Mouse (Mus musculus): ENCODE data around the gene U2af1. TPM values are rescaled to one million over a fixed set of nuclear protein-coding genes. Genes with fewer than 3 reads are reported as not detected.
"Not testable (repeated sequence)": the region's sequence is repeated elsewhere in the genome, so short reads cannot be mapped to it uniquely, and the experiment has no call there.

Gene U2af1
- 100 to 1,000 TPM; 118 to 119 TPM for total RNA-seq (2021)
- long read RNA-seq, experiment 1, transcript U2af1-202 (8 exons, 923 nt) = major isoform, 16 of 39 reads
- long read RNA-seq, experiment 1, transcript U2af1-201 (8 exons, 1,046 nt) = minor isoform, 14 of 39 reads
- long read RNA-seq, experiment 1, partial matches to known transcripts = 0 of 39 reads
- long read RNA-seq, experiment 1, other reads (novel, unspliced or antisense) = 6 of 39 reads
- long read RNA-seq, experiment 2, transcript U2af1-202 (8 exons, 923 nt) = minor isoform, 8 of 38 reads
- long read RNA-seq, experiment 2, transcript U2af1-201 (8 exons, 1,046 nt) = major isoform, 15 of 38 reads
- long read RNA-seq, experiment 2, partial matches to known transcripts = 0 of 38 reads
- long read RNA-seq, experiment 2, other reads (novel, unspliced or antisense) = 7 of 38 reads

- peak; percentile 99 for DNase-seq (ENCODE audit: low spot score in 2 of 2)
Observed at GRCm38 (mm10) chr17:31658468-31659185, at the start of gene U2af1. Gene U2af1, minus strand, starts transcription at chr17:31658892.

GRCm38 (mm10) chr17:31705271-31706020 is 46.8 kb upstream of the U2af1 start:
- DNase-seq (ENCODE audit: low spot score in 2 of 2) = peak in 1 of 2 experiments; percentile 49

DNA sequence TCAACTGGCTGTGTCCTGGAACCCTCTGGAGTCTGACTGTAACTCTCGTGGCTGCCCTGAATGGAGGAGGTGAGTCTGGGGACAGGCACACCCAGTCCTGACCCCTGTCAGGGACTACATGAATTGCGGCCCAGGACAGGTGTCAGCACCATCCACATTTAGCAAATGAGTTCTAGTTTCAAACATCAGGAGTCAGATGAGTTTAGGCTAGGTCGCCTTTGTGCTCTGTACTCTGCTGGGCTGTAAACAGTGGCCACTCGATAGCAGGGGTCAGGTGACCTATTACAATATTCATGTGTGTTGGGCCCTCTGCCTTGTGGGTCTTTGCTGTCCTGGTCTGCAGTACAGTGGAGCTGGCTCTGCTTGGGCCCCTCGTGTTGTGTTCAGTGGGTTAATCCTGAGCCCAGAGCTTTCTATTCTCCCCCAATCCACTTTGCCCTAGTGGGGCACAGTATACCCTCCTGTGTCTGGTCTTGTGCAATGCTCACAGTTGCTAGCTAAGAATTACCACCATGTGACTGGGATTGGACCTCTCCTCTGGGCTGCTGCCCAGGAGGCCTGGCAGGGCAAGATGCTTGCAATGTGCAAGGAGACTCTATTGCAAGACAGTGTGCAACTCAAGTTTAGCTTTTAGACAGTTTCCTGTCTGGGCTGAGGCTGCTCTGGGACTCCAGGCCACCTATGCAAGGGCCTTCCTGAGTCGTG is 44.7 kb upstream of the U2af1 start:
- no peak for DNase-seq (ENCODE audit: low spot score in 2 of 2)

GRCm38 (mm10) chr17:31698347-31698746 is 39.7 kb upstream of the U2af1 start:
- no peak for DNase-seq (ENCODE audit: low spot score in 2 of 2)

- not testable (repeated sequence) for DNase-seq (ENCODE audit: low spot score in 2 of 2)
Observed at GRCm38 (mm10) chr17:31695356-31695755, 36.7 kb upstream of the U2af1 start.

- DNase-seq (ENCODE audit: low spot score in 2 of 2) = no peak
Observed at GRCm38 (mm10) chr17:31694949-31695348, 36.3 kb upstream of the U2af1 start.

GRCm38 (mm10) chr17:31694023-31694376 is 35.3 kb upstream of the U2af1 start:
- DNase-seq (ENCODE audit: low spot score in 2 of 2) = no peak

- DNase-seq (ENCODE audit: low spot score in 2 of 2) = peak; percentile 78 to 85
Observed at GRCm38 (mm10) chr17:31693330-31694022, 34.8 kb upstream of the U2af1 start.

GRCm38 (mm10) chr17:31692918-31693317 is 34.2 kb upstream of the U2af1 start:
- DNase-seq (ENCODE audit: low spot score in 2 of 2) = no peak

DNA sequence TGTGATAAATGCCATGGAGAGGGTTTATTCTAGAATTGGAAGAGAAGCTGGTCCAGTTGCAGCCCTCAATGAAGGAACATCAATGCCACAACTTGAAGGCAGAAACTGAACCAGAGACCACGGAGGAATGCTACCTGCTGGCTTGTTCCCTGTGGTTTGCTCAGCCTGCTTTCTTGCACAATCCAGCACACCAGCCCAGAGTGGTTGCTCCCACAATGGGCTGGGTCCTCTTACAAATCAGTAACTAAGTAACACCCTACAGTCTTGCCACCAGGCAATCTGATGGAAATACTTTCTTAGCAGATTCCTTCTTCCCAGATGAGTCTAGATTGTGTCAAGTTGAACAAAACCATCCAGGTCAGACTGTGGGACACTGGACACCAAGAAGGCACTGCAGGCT is 30.9 kb upstream of the U2af1 start:
- DNase-seq (ENCODE audit: low spot score in 2 of 2) = no peak

DNA sequence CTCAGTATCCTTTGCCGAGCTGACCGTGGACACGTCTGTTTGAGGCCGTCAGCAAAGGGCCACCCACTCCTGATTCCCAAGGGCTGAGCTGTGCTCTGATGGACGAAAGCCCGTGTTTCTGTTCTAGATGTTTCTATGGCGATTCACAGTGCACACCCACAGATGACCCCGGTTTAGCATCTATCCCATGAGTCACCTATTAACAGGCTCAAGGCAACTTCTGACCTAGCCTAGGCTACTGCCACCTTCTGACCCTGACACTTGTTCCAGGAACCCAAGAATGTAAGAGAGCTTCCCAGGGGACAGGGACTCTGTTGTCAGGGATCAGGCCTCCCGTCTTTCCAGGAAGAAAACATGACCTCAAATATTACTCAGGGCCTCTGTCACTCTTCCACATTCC is 29.4 kb upstream of the U2af1 start:
- no peak for DNase-seq (ENCODE audit: low spot score in 2 of 2)

DNA sequence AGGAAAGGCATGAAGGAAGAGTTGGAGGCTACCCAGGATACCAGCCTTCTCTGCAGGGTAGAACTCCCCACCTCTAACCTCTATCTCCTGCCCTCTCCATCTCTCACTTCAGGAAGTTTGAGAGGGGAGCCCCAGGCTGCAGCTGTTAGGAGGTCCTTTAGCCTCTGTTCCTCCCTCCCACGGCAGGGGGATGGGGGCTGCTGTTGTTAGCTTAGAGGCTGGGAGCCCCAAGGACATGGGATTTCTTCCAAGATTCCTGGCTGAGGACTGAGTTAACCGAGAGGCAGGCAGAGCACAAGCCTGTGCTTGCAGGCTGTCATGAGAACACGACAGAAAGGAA is 27.5 kb upstream of the U2af1 start:
- no peak for DNase-seq (ENCODE audit: low spot score in 2 of 2)

DNA sequence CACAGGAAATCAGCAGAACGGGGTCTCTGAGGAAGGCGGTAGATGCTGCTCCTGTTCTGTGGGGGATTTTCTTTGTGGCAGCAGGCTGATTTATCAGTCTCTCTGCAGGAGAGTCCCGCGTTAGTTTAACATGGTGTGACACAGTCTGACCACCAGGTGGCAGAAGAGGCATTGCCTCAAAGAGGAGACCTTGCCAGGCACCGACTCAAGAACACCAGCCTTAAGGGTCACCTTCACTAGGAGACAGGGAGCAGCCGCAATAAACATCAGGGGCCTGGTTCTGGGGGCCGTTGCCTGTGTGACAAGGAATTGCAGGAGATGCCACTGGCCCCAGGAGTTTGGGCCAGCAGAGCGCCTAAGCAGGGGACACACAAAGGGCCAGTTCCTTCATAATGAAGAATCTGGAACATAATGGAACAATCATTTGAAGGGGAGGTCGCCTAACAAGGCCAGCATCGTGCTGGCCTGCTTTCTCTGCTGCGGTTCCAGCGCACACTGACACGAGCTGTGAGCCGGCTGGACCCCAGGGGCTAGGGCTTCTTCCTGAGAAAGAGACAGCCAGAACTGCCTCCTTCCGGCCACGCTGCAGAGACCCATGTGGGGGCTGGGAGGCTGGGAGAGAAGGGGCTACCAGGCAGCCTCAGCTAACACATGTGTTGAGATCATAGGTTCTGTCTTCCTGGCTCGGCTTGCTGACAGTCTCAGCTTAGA is 27.0 kb upstream of the U2af1 start:
- peak; percentile 80 to 82 for DNase-seq (ENCODE audit: low spot score in 2 of 2)

- no peak for DNase-seq (ENCODE audit: low spot score in 2 of 2)
Observed at GRCm38 (mm10) chr17:31680450-31680849, 21.8 kb upstream of the U2af1 start.

- DNase-seq (ENCODE audit: low spot score in 2 of 2) = no peak
Observed at GRCm38 (mm10) chr17:31677507-31677906, 18.8 kb upstream of the U2af1 start, which contains the start of gene Cryaa. Gene Cryaa, plus strand, starts transcription at chr17:31677807.

GRCm38 (mm10) chr17:31674426-31674825 is 15.7 kb upstream of the U2af1 start:
- DNase-seq (ENCODE audit: low spot score in 2 of 2) = no peak

DNA sequence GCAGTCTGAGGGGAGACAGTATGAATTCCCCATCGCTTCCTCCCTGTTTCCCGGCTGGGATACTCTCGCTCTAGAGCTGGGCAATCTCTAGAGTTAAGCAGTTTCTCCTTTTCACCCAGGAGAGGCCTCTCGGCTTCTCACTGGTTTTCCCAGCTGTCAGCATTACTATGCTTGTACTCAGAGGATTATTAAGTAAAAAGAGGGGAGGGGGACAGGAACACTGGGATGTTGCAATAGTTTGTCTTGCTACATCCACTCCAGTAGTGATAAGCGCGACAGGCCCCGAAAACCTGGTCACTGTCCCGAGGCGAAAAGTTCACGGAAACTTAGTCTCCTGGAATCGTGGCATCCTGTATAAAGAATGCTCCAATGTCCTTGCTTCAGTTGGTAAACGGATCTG is 13.6 kb upstream of the U2af1 start:
- no peak for DNase-seq (ENCODE audit: low spot score in 2 of 2)

DNA sequence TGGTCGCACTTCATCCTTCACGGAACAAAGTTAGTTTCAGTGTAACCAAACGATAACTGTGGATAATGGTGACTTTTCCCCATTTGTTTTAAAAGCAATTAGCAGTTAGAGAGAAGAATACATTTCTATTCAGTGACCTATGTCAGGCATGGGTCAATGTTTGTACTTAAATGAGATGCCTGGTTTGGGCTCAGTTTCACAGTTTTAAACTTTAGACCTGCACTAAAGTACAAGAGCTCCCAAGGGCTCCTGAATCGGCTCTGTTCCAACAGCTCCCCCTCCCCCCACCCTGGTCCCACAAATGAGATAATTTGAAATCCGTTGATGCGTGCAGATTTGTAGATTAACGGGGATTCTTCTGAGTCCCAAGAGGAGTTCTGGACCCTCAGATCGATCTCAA is 13.0 kb upstream of the U2af1 start:
- no peak for DNase-seq (ENCODE audit: low spot score in 2 of 2)

DNA sequence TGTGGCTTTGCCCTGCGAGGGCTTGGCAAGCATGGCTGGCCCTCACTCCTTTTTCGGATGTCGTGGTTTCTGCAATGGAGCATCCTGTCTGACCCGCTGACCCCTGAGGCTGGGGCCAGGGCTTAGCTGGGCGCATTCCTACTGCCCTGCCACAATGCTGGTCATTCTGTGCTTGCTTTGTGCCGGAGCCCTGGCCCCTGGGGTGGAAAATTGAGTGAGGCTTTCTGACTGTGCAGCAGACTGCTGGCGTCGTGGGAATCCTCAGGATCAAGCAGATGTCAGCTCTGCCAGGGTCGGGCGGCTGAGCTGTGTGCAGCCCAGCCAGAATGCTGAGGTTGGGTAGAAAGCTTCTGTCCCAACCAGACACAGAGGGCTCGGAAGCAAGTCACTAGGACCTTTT is 11.5 kb upstream of the U2af1 start:
- DNase-seq (ENCODE audit: low spot score in 2 of 2) = no peak

- DNase-seq (ENCODE audit: low spot score in 2 of 2) = no peak
Observed at GRCm38 (mm10) chr17:31668306-31668705, 9.6 kb upstream of the U2af1 start.

All from left cerebral cortex, adult 18-20 months (tissue).